Mouse (Mus musculus): ENCODE measurements around the gene Pfkfb4. TPM values are rescaled to one million over a fixed set of nuclear protein-coding genes. Genes with fewer than 3 reads are reported as not detected.
A peak's percentile ranks its signal among the peaks of the same experiment; 100 is the strongest.

The Pfkfb4 gene
- 10 to 100 TPM; 11.5 to 15.8 (median 15.4) TPM for total RNA-seq (2022)

DNA sequence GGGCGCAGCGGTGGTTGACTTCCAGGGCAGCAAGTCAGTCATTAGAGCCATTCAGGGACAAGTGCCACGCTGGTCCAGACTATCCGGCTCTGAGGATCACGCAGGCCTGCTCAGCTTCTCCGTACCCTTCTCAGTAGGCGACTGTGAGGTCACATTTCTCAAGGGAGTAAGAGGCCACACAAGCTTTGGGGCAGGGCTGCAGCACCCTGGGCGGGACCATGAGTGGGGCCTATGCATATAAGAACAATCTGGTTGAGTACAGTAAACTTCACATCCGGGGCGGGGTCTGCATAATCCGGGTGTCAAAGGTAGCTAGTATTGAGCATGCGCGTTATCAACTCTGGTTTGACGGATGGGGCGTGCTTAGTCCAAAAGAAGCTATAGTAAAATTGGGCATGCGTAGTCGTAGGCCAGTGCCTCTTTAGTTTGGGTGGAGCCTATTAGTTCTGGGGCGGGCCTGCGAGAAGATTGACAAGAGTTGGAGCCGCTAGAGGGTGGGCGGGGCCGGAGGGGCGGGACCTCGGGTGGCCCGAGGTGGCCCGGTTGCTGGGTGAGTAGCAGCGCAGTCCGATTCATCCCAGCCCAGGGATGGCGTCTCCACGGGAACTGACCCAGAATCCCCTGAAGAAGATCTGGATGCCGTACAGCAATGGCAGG is at the start of gene Pfkfb4:
Gene Pfkfb4, plus strand, starts transcription at position 351 of the 657 bp plus-strand sequence.
- peak; percentile 94 to 97 for DNase-seq (ENCODE audit: low spot score in 2 of 2)

DNA sequence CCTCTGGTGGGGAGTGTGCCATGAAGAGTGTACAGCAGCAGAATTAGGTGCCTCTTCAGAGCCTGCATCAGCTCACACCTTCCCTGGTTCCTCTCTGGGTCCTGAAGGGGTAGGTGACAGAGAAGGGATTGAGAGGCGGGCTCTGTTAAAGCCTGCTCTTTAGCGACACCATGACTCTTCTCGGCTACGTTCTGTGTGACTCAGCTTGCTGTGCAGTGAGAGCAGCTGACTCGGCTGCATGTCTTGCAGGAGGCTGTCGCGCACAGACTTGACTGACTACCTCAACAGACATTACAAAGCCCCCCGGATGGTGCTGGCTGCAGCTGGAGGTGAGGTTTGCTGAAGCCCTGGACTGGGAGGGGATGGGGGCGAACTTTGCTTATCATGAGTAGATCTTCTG is 46.5 kb upstream of the Pfkfb4 start:
- no peak for DNase-seq (ENCODE audit: low spot score in 2 of 2)

- DNase-seq (ENCODE audit: low spot score in 2 of 2) = no peak
These were observed 46.0 kb upstream of the Pfkfb4 start for GRCm38 (mm10) chr9:108945608-108946007.

DNA sequence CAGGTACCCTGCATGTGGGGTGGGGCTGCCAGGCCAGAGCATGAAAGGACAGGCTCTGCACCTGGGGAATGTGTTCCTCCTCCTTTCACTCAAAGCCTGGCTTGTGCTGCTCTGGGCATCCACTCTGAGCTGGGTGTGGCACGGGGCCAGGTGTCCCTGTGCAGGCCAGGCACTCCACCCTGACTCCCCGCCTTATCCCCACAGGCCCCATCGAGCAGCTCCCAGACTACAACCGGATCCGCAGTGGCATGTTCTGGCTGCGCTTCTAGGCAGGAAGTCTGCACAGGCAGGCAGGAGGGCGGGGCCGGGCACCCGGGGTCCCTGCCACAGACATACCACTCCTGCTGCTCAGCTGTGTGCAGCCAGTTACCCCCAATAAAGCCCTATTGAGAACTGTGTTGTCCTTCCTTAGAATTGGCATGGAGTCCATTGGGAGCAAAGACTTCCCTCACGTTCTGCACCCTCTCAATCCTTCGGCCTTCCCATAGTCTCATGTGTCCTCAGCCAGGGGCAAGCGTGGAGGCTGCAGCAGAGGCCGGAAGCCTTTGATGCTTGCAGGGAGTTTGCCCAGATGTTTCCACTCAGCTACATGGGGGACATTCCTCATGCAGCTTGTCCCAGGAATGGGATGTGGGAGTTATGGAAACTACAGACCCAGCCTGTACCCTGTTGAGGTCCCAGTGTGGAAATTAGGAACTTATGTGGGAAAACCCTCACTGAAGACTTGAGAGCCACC is 42.2 kb upstream of the Pfkfb4 start:
- DNase-seq (ENCODE audit: low spot score in 2 of 2) = no peak

GRCm38 (mm10) chr9:108949967-108950728 is 41.4 kb upstream of the Pfkfb4 start:
- DNase-seq (ENCODE audit: low spot score in 2 of 2) = no peak

DNA sequence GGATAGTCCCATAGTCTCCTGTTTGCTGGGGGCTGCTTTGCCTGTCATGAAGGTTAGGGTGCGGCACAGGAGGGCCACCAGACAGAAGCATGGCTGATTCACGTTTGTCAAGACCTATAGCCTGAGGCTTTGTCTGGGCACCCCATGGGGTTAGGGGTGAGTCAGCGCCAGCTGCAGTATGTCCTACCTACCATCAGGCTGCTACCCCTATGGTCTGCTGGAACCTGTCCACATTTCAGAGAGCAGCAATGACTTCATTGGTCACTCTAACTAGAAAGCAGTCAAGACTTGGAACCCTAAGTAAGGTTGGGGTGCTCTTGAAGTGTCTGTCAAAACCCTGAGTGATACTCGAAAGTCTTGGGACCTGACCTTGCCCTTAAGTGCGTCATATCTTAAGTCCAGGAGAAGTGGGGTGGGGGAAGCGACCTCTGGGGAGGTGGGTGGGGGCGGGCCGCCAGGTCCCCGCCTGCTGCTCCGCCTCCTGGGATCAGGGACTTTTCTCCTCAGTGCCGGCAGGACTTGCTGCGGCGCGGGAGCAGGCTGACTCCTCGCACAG is 38.4 kb upstream of the Pfkfb4 start, which contains the start of gene Col7a1:
Gene Col7a1, plus strand, starts transcription at position 506 of the 556 bp plus-strand sequence.
- DNase-seq (ENCODE audit: low spot score in 2 of 2) = no peak

DNA sequence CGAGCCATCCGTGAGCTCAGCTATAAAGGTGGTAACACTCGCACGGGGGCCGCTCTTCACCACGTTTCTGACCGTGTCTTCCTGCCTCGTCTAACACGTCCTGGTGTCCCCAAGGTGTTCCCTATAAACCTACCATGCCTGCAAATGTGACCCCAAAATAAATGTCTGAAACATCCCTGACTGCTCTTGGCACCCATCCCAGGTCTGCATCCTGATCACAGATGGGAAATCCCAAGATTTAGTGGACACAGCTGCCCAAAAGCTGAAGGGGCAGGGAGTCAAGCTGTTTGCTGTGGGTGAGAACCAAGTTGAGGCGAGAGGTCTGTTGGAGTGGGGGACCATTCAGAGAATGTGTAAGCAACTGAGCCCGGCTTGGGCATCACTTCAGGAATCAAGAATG is 36.3 kb upstream of the Pfkfb4 start:
- DNase-seq (ENCODE audit: low spot score in 2 of 2) = no peak

DNA sequence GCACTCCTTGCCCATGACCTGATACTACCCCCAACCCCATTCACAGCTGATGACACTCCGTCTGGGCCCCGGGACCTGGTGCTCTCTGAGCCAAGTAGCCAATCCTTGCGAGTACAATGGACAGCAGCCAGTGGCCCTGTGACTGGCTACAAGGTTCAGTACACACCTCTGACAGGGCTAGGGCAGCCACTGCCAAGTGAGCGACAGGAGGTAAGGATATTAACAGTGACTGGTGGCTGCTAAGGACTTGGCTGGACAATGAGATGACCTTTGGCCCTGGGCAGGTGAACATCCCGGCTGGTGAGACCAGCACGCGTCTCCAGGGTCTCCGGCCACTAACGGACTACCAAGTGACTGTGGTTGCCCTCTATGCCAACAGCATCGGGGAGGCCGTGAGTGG is 35.7 kb upstream of the Pfkfb4 start:
- DNase-seq (ENCODE audit: low spot score in 2 of 2) = no peak

GRCm38 (mm10) chr9:108963577-108963976 is 28.0 kb upstream of the Pfkfb4 start:
- no peak for DNase-seq (ENCODE audit: low spot score in 2 of 2)

- DNase-seq (ENCODE audit: low spot score in 2 of 2) = no peak
These were observed 27.2 kb upstream of the Pfkfb4 start for GRCm38 (mm10) chr9:108964338-108964737.

DNA sequence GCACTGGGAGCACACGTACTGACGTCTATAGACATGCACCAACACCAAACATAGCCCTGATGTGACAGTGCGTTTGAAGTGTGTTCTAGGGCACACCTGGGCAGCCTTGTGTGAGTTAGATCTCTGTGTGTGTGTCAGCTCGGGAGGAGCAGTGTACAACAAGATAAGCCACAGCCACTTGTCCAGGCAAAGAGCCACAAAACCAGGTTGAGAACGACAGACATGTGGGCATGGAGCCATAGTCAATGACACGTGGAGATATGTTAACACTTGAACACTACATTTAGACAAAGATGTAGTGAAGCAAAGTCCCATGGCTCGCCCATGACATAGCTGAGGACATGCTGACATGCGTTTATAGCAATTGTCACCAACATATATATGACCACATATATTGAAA is 21.0 kb upstream of the Pfkfb4 start:
- DNase-seq (ENCODE audit: low spot score in 2 of 2) = no peak

DNA sequence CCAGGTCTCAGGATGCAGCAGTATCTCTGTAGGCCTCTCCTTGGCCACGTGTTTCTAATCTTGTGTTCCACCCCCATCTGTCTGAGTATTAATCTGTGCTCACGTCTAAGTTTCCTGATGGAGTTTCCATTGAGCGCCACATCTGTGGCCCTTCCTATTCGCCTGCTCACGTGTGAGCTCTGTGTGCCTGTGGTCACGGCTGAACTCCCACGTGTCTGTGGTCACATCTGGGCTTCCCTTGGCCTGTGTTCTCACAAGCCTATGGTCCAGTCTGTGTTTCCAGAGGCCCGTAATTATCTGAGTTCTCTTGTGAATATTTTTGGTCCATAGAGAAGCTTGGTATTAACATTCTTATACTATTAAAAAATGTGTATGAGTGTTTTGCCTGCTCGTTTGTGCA is 15.1 kb upstream of the Pfkfb4 start:
- no peak for DNase-seq (ENCODE audit: low spot score in 2 of 2)

DNA sequence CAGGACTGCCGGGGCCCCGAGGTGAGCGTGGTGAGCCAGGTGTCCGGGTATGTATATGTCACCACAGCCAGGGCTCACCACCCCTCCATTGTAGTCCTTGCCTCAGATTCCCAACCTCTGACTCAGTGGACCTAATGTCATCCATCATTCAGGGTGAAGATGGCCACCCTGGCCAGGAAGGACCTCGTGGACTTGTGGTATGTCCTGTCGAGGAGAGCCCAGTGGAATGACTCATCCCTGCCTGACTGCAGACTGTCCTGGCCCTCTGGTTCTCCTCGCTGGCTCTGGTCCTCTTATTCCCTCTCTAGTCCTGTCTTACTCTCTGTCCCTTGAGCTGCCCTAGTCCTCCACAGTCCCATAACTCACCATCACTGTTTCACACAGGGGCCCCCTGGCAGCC is 13.6 kb upstream of the Pfkfb4 start:
- DNase-seq (ENCODE audit: low spot score in 2 of 2) = no peak

GRCm38 (mm10) chr9:108982498-108982897 is 9.1 kb upstream of the Pfkfb4 start:
- no peak for DNase-seq (ENCODE audit: low spot score in 2 of 2)

- DNase-seq (ENCODE audit: low spot score in 2 of 2) = no peak
These were observed 8.4 kb upstream of the Pfkfb4 start for GRCm38 (mm10) chr9:108983209-108983608.

DNA sequence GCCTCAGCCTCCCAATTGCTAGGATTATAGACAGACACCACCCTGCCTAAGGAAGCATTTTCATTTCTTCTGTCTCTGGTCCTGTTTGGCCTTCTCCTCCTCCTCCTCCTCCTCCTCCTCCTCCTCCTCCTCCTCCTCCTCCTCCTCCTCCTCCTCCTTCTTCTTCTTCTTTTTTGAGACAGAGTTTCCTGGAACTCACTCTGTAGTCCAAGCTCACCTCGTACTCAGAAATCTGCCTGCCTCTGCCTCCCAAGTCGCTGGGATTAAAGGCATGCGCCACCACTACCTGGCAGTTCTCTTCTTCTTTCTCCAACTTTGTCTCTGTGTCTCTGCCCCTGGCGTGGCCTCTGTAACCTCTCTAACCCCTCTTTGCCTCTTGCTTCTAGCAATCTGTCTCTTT is 5.9 kb upstream of the Pfkfb4 start, which contains the start of gene Ucn2:
Gene Ucn2, plus strand, starts transcription at position 301 of the 400 bp plus-strand sequence.
- no peak for DNase-seq (ENCODE audit: low spot score in 2 of 2)

DNA sequence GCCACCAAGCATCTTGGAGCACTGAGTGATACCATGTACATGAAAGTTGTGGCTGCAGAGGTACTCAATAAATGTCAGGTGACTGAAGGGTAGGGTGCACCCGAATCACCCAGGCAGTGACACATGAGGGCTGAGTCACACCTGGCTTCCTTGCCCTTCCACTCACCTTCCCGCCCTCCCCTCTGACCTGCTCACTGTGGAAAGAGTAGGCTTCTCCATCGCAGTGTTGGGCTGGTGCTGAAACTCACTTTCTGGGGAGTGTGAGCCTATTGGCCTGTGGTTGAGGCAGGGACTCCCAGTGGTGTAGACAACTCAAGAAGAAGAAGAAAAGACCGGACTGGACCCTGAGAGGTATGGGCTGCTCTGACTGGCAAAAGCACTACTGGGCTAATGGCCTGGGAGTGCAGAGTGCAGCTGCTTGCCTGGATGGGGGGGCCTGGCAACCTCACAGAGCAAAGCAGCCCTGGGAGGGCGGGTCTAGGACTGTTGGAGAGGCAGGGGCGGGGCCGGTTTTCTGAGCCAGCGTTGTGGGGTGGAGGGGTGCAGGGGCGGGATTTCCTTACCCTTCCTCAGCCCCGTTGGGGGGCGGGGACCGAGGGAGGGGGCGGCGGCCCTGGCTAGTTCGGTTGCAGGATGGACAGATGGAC is 3.8 kb upstream of the Pfkfb4 start:
- no peak for DNase-seq (ENCODE audit: low spot score in 2 of 2)

DNA sequence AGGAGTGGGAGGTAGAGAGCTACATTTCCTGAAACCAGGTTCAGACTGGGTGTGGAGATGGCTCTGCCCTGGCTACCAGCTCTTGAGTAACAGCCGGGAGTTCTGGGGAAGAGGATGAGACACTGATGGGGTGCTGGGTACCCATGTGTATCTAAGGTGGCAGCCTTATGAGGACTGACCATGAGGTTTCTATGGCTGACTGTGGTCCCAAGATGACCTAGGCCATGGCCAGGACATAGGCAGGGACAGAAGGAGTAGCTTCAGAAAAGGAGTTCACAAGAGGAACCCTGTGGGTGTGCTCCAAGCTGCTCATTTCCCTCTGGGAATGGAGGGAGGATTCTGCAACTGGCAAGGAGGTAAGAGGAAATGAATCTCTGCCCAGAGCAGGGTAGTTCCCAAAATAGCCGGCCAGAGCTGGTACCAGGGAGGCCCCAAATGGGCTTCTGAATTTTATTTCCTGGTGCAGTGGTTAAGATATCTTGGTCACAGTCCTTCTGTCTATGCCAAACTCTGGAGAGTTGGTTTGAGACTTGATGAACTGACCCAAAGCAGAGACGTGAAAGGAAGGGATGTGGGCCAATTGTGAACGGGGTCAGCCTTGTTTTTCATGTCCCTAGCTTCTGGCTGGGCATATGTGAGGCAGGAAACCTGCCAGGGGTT is 1.6 kb upstream of the Pfkfb4 start:
- DNase-seq (ENCODE audit: low spot score in 2 of 2) = no peak

DNA sequence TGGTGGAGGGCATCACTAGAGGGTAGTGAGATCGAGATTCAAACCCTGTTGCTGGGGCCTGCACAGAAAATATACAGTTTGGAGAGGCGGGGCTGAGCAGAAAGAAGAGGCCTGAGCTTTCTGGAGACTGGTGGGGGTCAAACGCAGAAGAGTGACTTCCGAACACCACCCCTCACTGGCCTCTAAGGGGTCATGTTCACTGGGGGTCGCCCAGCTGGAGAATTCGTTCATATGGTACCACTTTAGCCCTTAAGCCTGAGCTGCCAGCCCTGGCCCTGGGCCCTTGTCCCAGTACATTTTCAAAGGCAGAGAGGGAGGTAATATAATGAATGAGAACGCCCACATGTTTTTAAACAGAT is 1.1 kb upstream of the Pfkfb4 start:
- no peak for DNase-seq (ENCODE audit: low spot score in 2 of 2)

- peak in 1 of 2 experiments; percentile 50 for DNase-seq (ENCODE audit: low spot score in 2 of 2)
These were observed 499 bp downstream of the Pfkfb4 start for GRCm38 (mm10) chr9:108992085-108992469.
